Mouse (Mus musculus) intestine, embryonic 16.5 days (tissue): ENCODE measurements around the gene Glis3. TPM values are rescaled to one million over a fixed set of nuclear protein-coding genes. Genes with fewer than 3 reads are reported as not detected.

ENCODE experiments used
- ATAC-seq: fragments of 200-750 bp; cut with Nextera tagmentation; 2 replicates; pipeline ENCODE4 v1.8.0; 2017; ENCODE audit warnings: moderate TSS enrichment, moderate library complexity
- H3K27ac ChIP-seq: fragments of 300-500 bp; sonication (generic); 2 replicates; pipeline ENCODE4 v1.5.1; 2014; ENCODE audit warnings: mild to moderate bottlenecking, low read length
- H3K27me3 ChIP-seq: fragments of 300-500 bp; sonication (generic); replicated peaks from 2 replicates; pipeline ENCODE4 v1.6.1; 2014; ENCODE audit warnings: low read length, control low read depth, mixed read lengths; ENCODE audit not compliant: control insufficient read depth, insufficient read depth
- H3K36me3 ChIP-seq: fragments of 300-500 bp; sonication (generic); 2 replicates; pipeline ENCODE4 v1.6.1; 2014; ENCODE audit warnings: low read length, control low read depth; ENCODE audit not compliant: control insufficient read depth, insufficient read depth
- H3K4me1 ChIP-seq: fragments of 300-500 bp; sonication (generic); 2 replicates; pipeline ENCODE4 v1.6.1; 2014; ENCODE audit warnings: low read length, control low read depth, mixed read lengths; ENCODE audit not compliant: control insufficient read depth, insufficient read depth
- H3K4me2 ChIP-seq: fragments of 300-500 bp; sonication (generic); 2 replicates; pipeline ENCODE4 v1.6.1; 2014; ENCODE audit warnings: low read depth, low read length, control low read depth
- H3K4me3 ChIP-seq: fragments of 300-500 bp; sonication (generic); 2 replicates; pipeline ENCODE4 v1.5.1; 2014; ENCODE audit warnings: mild to moderate bottlenecking, low read length
- H3K9ac ChIP-seq: fragments of 300-500 bp; sonication (generic); 2 replicates; pipeline ENCODE4 v1.6.1; 2014; ENCODE audit warnings: low read depth, low read length
- H3K9me3 ChIP-seq: fragments of 300-500 bp; sonication (generic); 2 replicates; pipeline ENCODE4 v1.6.1; 2016; ENCODE audit warnings: low read length, control low read depth; ENCODE audit not compliant: control insufficient read depth
- WGBS: fragments of 180-500 bp; shearing (Covaris S2); extraction: QIAGEN DNeasy Blood & Tissue Kit; methylation state at CpG from one replicate; pipeline ENCODE4 v1.1.7; 2014; 5-methylcytosine and 5-hydroxymethylcytosine counted together
- polyA plus RNA-seq: library from polyadenylated mRNA; unstranded; fragments of >200 nt; fragmentation: Nextera tagmentation; extraction: Ambion mirVana; gene quantifications from 2 replicates; pipeline ENCODE4 v1.2.1, GENCODE M21; 2015

Gene Glis3
- polyA plus RNA-seq, 1 experiment from 2014 or later: 0.73 TPM

DNA sequence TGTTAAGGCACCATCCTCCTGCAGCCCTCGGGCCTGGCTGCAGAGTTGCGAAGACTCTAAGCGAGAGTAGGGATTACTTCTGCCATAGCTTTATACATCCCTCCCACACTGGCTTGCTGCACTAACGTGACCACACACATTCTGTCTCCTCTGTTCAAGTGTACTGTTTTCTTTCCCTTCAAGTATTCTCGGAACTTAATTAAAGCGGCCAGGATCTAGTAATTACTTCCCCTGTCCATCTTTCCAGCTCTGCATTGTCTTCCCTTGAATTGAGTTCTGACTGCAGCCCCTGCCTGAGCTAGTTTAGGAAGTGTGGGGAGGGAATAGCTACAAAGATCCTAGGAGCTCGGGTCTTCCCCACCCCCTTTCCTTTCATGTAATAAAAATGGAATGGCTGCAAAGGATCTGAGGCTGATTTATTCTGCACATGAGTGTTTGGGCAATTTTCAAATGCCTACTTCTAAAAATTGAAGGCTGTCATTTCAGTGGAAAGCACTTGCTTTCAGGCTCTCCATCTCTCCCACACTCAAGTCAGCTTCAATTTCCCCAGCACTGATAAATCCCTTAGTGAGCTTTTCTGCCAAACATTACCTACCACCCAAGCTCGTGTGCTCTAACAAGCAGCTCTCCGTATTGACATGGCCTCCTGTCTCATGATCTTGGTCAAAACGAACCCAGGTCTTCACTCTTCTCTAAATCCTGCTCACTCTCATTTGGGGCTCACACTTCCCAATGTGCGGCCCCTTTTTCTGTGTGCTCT is 346.7 kb downstream of the Glis3 start:
- H3K9me3 ChIP-seq: no peaks in the 10 kb centered on the region
- no peak overlapping the region for H3K27ac ChIP-seq
- ATAC-seq: no peak
- H3K9ac ChIP-seq: no peak overlapping the region
- H3K4me3 ChIP-seq: no peak overlapping the region
- 55% methylated on average over 11 of the region's 11 CpGs for WGBS
- H3K4me2 ChIP-seq: no peak overlapping the region
- no peaks in the 10 kb centered on the region for H3K36me3 ChIP-seq
- H3K4me1 ChIP-seq: no peaks in the 10 kb centered on the region
- no peaks in the 10 kb centered on the region for H3K27me3 ChIP-seq

DNA sequence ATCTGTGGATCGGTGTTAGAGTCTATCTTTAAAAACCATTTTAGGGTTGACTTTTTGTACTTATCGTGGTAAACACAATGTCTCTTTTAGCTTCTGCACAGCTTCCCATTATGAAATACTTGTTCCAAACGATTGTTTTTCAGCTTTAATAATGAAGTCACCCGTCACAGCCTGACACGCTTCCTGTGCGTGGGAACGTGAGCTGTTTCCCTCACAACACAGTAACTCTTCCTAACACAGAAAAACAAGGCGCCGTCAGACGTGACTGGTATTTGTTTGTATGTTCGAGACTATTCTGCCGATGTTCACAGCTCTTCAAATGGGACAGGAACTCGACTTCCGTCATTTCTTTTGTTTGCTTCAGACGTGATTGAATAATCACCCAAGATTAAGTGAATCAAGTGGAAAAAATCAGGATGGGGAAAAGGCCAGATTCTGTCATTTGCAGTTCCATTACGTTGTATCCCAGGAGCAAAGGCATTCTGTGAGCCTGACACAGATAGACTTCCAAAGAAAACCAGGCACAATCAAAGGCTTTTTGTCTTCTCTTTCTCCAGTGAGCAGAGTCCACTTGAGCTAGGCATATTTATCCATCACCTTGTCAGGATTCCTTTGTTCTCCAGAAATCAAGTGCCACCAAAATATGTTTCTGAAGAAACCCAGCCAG is 351.3 kb downstream of the Glis3 start:
- Histone ChIP-seq H3K4me2 (no peak overlapping the region), H3K9me3 (no peaks in the 10 kb centered on the region), H3K4me3 (no peak overlapping the region), H3K36me3 (no peaks in the 10 kb centered on the region), H3K27ac (no peak overlapping the region), H3K4me1 (no peaks in the 10 kb centered on the region), H3K27me3 (no peaks in the 10 kb centered on the region), H3K9ac (no peak overlapping the region)
- ATAC-seq: no peak
- 59% methylated on average over 16 of the region's 16 CpGs for whole genome bisulfite sequencing

DNA sequence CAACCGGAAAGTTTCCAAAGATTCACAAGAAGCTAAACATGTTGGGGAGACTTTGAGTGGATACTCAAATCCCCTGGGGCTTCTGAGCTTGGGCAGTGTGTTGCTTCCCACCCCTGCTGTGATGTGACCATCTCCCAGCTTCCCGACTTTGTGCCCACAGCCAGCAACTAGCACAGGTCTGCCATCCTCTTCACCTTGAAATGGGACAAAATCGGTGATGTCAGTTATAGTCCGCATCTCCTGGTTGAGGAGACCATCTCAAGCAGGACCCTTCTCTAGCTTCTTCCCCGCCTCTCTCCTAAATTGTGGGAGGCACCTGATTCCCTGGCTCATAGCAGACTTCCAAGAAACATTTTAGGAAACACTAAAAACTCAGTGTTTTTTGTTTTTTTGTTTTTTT is 352.3 kb downstream of the Glis3 start:
- H3K4me1 ChIP-seq: no peaks in the 10 kb centered on the region
- ATAC-seq: no peak
- H3K27me3 ChIP-seq: no peaks in the 10 kb centered on the region
- H3K4me3 ChIP-seq: no peak overlapping the region
- H3K9me3 ChIP-seq: no peaks in the 10 kb centered on the region
- no peaks in the 10 kb centered on the region for H3K36me3 ChIP-seq
- H3K27ac ChIP-seq: no peak overlapping the region
- 90% methylated on average over 5 of the region's 5 CpGs for WGBS
- H3K9ac ChIP-seq: no peak overlapping the region
- H3K4me2 ChIP-seq: no peak overlapping the region

DNA sequence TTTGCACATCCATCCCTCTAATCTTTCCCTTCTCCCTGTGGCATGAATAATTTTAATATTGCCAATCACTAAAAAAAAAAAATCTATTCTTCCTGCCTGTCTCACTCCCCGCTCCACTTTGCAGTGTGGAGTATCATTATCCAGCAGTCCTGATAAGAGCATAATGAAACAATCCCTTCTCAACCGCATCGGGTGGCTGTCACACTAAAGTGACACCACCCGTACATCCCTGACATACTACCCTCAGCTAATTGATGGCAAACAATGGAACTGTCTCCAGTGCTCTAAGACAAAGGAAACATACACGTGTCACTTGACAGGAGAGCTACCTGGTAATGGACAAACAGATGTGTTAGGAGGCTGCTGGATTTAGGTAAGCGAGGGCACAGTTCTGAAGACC is 373.8 kb downstream of the Glis3 start:
- Histone ChIP-seq H3K9ac (no peak overlapping the region), H3K27me3 (no peaks in the 10 kb centered on the region), H3K4me2 (no peak overlapping the region), H3K36me3 (no peaks in the 10 kb centered on the region), H3K9me3 (no peaks in the 10 kb centered on the region), H3K27ac (no peak overlapping the region), H3K4me3 (no peak overlapping the region), H3K4me1 (no peaks in the 10 kb centered on the region)
- no peak for ATAC-seq
- WGBS: 57% methylated on average over 6 of the region's 6 CpGs

DNA sequence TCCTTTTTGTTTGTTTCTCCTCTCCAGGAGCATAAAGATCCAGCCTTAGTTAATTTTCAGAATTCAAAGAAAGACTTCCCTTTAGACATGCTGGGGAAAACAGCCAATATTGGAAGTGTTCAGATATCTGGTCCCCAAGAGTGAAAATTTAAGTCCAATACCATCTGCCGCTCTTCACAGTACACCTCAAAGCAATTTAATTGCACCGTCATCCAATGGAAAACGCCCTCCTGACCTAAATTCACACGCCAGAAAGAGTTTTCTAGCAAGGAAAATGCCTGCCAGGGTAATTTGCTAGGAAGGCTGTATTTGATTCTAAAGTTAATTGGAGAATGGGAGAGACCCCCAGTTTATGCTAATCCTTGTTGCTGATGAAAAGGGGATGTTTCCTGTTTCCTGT is 374.4 kb downstream of the Glis3 start:
- Histone ChIP-seq H3K4me2 (no peak overlapping the region), H3K27me3 (no peaks in the 10 kb centered on the region), H3K9me3 (no peaks in the 10 kb centered on the region), H3K4me3 (no peak overlapping the region), H3K36me3 (no peaks in the 10 kb centered on the region), H3K9ac (no peak overlapping the region), H3K27ac (no peak overlapping the region), H3K4me1 (no peaks in the 10 kb centered on the region)
- WGBS: 66% methylated on average over 4 of the region's 4 CpGs
- ATAC-seq: no peak

DNA sequence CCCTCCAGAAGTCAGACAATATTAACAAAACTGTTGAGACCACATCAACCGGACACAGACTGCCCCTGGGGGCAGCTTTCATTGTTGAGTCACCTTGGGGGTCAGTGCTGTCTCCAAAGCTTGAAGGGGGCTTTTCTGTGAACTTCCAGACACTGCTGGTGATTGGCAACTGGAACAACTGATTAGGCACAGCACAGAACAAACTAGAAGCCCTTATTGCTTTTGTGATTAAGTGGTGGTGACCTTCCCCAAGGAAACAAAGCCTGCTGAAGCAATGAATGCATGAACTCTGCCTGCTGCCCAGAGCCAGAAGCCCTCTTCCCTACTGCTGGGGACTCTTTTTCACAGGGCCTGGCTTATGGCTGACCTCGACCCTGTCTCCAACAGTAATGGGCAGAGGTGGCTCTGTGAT is 377.0 kb downstream of the Glis3 start:
- Histone ChIP-seq H3K4me2 (no peak overlapping the region), H3K9ac (no peak overlapping the region), H3K9me3 (no peaks in the 10 kb centered on the region), H3K27me3 (no peaks in the 10 kb centered on the region), H3K4me3 (no peak overlapping the region), H3K27ac (no peak overlapping the region), H3K4me1 (no peaks in the 10 kb centered on the region), H3K36me3 (no peaks in the 10 kb centered on the region)
- ATAC-seq: no peak
- WGBS: 72% methylated on average over 2 of the region's 2 CpGs

DNA sequence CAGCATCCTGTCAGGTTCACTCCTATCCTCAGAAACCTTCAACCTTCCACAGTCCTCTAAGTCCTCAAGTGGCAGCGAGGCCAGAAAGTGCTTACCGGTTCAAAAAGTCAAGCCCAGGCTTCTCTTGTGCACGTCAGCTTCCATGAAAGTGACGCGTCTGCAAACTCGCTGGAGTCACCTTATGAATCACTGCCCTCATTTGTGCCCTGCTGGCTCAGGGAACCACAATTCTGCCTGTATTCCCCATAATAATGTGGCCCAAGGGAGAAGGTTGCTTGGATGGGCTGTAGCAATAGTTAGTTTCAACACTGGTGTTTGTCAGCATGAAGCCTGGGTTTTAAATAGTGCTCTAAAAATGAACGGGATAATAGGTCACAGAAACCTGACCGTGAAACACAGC is 379.7 kb downstream of the Glis3 start:
- no peaks in the 10 kb centered on the region for H3K36me3 ChIP-seq
- H3K9ac ChIP-seq: no peak overlapping the region
- ATAC-seq: no peak
- H3K4me2 ChIP-seq: no peak overlapping the region
- H3K27ac ChIP-seq: no peak overlapping the region
- no peak overlapping the region for H3K4me3 ChIP-seq
- WGBS: 87% methylated on average over 8 of the region's 8 CpGs
- no peaks in the 10 kb centered on the region for H3K27me3 ChIP-seq
- H3K9me3 ChIP-seq: no peaks in the 10 kb centered on the region
- H3K4me1 ChIP-seq: no peaks in the 10 kb centered on the region

DNA sequence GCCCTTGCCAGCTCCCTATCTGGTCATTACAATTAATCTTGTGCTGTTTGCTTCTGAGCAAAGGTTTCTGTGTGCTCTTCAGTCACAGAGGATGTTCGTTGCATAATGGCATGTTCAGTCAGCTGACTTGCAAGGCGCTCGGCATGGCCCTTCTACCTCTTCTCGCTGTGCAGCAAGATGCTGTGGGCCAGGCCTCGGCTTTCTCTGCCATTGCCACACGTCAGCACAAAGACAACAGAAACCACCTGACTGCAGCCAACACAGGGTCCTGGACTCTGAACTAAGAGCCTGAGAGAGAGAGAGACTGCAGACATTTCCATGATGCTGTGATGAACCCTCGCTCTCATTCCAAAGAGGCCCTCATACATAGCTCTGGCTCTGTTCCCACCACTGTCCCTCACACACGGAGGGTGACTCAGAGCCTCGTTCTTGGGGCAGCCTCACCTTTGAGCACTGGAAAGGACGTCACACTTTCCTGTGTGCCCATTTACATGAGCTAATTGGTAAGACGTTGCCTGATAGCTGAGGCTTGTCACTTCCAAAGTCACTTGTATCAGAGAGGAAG is 380.6 kb downstream of the Glis3 start:
- Histone ChIP-seq H3K4me3 (no peak overlapping the region), H3K27me3 (no peaks in the 10 kb centered on the region), H3K9me3 (no peaks in the 10 kb centered on the region), H3K4me2 (no peak overlapping the region), H3K27ac (no peak overlapping the region), H3K4me1 (no peaks in the 10 kb centered on the region), H3K36me3 (no peaks in the 10 kb centered on the region), H3K9ac (no peak overlapping the region)
- 54% methylated on average over 11 of the region's 11 CpGs for WGBS
- ATAC-seq: no peak

DNA sequence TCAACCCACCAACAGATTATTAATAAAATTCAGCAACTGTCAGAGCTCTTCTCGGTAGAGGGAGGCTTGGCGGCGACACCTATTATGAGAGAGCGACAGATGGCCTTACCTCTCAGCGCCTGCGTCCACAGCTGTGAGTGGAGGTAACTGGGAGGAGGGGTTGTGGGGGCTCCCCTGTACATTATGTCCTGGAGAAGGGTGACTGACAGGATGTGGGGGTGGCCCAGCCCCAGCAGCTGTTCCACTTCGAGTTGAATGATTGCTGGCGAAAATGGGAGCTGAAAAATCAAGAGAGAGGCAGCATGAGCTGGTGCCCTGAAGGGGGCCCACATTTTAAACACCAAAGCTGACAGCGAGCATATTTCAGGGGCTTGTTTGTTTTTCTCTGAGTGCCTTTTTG is 381.2 kb downstream of the Glis3 start:
- WGBS: 68% methylated on average over 9 of the region's 9 CpGs
- H3K4me3 ChIP-seq: no peak overlapping the region
- H3K9ac ChIP-seq: no peak overlapping the region
- no peaks in the 10 kb centered on the region for H3K4me1 ChIP-seq
- no peak for ATAC-seq
- H3K9me3 ChIP-seq: no peaks in the 10 kb centered on the region
- no peak overlapping the region for H3K4me2 ChIP-seq
- no peak overlapping the region for H3K27ac ChIP-seq
- H3K27me3 ChIP-seq: no peaks in the 10 kb centered on the region
- H3K36me3 ChIP-seq: no peaks in the 10 kb centered on the region
